Mouse (Mus musculus): Measurements from ENCODE around the gene Siglecf. TPM values are rescaled to one million over a fixed set of nuclear protein-coding genes. Genes with fewer than 3 reads are reported as not detected.

The Siglecf gene
- 0.08 TPM in 1 of 2 replicates, not detected in the other for total RNA-seq (2014; rRNA removed)
- 0.16 and 0.25 TPM in 2 replicates for polyA plus RNA-seq (2015; fragmentation: Nextera tagmentation; extraction: Ambion mirVana)

DNA sequence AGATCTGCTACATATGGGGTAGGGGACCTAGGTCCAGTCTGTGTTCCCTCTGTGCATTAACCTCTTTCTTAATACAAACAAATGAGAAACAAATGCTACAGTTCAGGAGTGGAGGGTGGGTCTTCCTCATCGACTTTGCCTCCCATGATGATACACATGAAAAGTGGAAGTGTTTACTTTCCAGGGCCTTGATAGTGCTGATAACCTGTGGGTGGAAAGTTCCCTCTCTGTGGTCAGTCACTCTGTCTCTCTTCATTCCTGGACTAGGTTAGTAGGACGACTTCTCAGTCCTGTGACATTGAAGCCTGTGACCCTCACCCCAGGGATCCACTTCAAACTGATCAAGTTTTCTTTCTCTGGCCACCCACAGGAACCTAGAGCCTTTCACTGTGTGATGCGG lies at the start of gene Siglecf:
Gene Siglecf (plus strand): TSS at position 188 of the 400 bp plus-strand sequence.
- Histone ChIP-seq H3K9me3 (ENCODE audit: low read length) (no peaks in the 10 kb centered on the region), H3K4me3 (ENCODE audit: low read depth, low read length) (no peak within 1 kb of the TSS), H3K4me1 (ENCODE audit: insufficient read depth) (no peaks in the 10 kb centered on the region), H3K36me3 (ENCODE audit: insufficient read depth) (no peaks in the 10 kb centered on the region), H3K27me3 (ENCODE audit: insufficient read depth, low read length) (no peaks in the 10 kb centered on the region), H3K4me2 (ENCODE audit: low read depth) (no peak within 1 kb of the TSS), H3K9ac (no peak within 1 kb of the TSS), H3K27ac (ENCODE audit: low read depth, low read length) (no peak within 1 kb of the TSS)
- no peak for TF ChIP-seq CTCF (IDR thresholded peaks at IDR 0.05; ENCODE audit: low read depth)
- 66% methylated on average over 3 of the region's 3 CpGs for WGBS
- no peak for ATAC-seq
- no peak for DNase-seq

GRCm38 (mm10) chr7:43305235-43305634 lies 45.9 kb upstream of the Siglecf start:
- Histone ChIP-seq H3K4me3 (ENCODE audit: low read depth, low read length) (no peak overlapping the region), H3K9me3 (ENCODE audit: low read length) (no peaks in the 10 kb centered on the region), H3K4me2 (ENCODE audit: low read depth) (no peak overlapping the region), H3K9ac (no peak overlapping the region), H3K27ac (ENCODE audit: low read depth, low read length) (no peak overlapping the region), H3K4me1 (ENCODE audit: insufficient read depth) (no peaks in the 10 kb centered on the region), H3K36me3 (ENCODE audit: insufficient read depth) (peaks cover 39% of the 10 kb centered on the region), H3K27me3 (ENCODE audit: insufficient read depth, low read length) (no peaks in the 10 kb centered on the region)
- ATAC-seq, result no peak
- 86% methylated on average over 3 of the region's 3 CpGs for WGBS
- no peak for TF ChIP-seq CTCF (IDR thresholded peaks at IDR 0.05; ENCODE audit: low read depth)
- DNase-seq, result no peak

GRCm38 (mm10) chr7:43309069-43309468 lies 42.1 kb upstream of the Siglecf start:
- DNase-seq (no peak), ATAC-seq (no peak)
- Histone ChIP-seq H3K4me3 (ENCODE audit: low read depth, low read length) (no peak overlapping the region), H3K36me3 (ENCODE audit: insufficient read depth) (peaks cover 26% of the 10 kb centered on the region), H3K9ac (no peak overlapping the region), H3K27ac (ENCODE audit: low read depth, low read length) (no peak overlapping the region), H3K9me3 (ENCODE audit: low read length) (no peaks in the 10 kb centered on the region), H3K4me1 (ENCODE audit: insufficient read depth) (peaks cover 12% of the 10 kb centered on the region; the same call in 1 of the 2 replicates), H3K27me3 (ENCODE audit: insufficient read depth, low read length) (no peaks in the 10 kb centered on the region), H3K4me2 (ENCODE audit: low read depth) (no peak overlapping the region)
- WGBS, result 89% methylated on average over 2 of the region's 2 CpGs
- no peak for TF ChIP-seq CTCF (IDR thresholded peaks at IDR 0.05; ENCODE audit: low read depth)

DNA sequence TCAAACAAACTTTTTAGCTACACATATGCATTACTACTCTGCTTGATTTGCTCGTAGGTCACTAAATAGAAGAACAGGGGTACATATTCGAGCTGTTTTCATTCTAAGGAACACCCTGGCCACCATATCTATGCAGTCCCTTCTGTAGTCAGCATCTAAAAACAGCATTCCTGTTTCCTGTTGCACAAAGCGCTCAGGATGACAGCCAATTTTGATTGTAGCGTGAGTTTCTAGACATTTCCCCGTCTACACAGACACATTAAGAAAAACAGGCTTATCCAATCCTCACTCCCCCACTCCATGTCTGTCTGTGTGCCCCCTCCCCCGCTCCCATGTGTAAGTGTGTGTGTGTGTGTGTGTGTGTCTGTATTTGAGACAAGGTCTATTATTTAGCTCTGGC lies 39.5 kb upstream of the Siglecf start:
- no peak for DNase-seq
- no peak for TF ChIP-seq CTCF (IDR thresholded peaks at IDR 0.05; ENCODE audit: low read depth)
- Histone ChIP-seq H3K9ac (no peak overlapping the region), H3K36me3 (ENCODE audit: insufficient read depth) (peaks cover 20% of the 10 kb centered on the region), H3K4me2 (ENCODE audit: low read depth) (peak overlapping the region; percentile 83), H3K4me1 (ENCODE audit: insufficient read depth) (peaks cover 12% of the 10 kb centered on the region; the same call in 1 of the 2 replicates), H3K27ac (ENCODE audit: low read depth, low read length) (no peak overlapping the region), H3K4me3 (ENCODE audit: low read depth, low read length) (no peak overlapping the region), H3K27me3 (ENCODE audit: insufficient read depth, low read length) (no peaks in the 10 kb centered on the region), H3K9me3 (ENCODE audit: low read length) (no peaks in the 10 kb centered on the region)
- 72% methylated on average over 6 of the region's 6 CpGs for WGBS
- ATAC-seq, result no peak

- peaks cover 12% of the 10 kb centered on the region; the same call in 1 of the 2 replicates for H3K4me1 ChIP-seq (ENCODE audit: insufficient read depth)
- 2% methylated on average over 32 of the region's 32 CpGs for WGBS
- H3K4me3 ChIP-seq (ENCODE audit: low read depth, low read length), result peak overlapping the region; percentile 76
- no peaks in the 10 kb centered on the region for H3K27me3 ChIP-seq (ENCODE audit: insufficient read depth, low read length)
- no peaks in the 10 kb centered on the region for H3K9me3 ChIP-seq (ENCODE audit: low read length)
- ATAC-seq (peak; percentile 53), DNase-seq (no peak)
- peak overlapping the region; percentile 74 for H3K9ac ChIP-seq
- H3K27ac ChIP-seq (ENCODE audit: low read depth, low read length), result peak overlapping the region; percentile 85
- peaks cover 16% of the 10 kb centered on the region for H3K36me3 ChIP-seq (ENCODE audit: insufficient read depth)
- TF ChIP-seq CTCF (IDR thresholded peaks at IDR 0.05; ENCODE audit: low read depth), result peak; percentile 56
- H3K4me2 ChIP-seq (ENCODE audit: low read depth), result peak overlapping the region; percentile 83
These were observed 38.6 kb upstream of the Siglecf start for GRCm38 (mm10) chr7:43312386-43313012.

GRCm38 (mm10) chr7:43313013-43313428 lies 38.1 kb upstream of the Siglecf start, which contains the start of gene Zfp715:
TSS of gene Zfp715 (minus strand) at chr7:43313294.
- Histone ChIP-seq H3K4me3 (ENCODE audit: low read depth, low read length) (peak within 1 kb of the TSS; percentile 76), H3K4me1 (ENCODE audit: insufficient read depth) (peaks cover 12% of the 10 kb centered on the region; the same call in 1 of the 2 replicates), H3K4me2 (ENCODE audit: low read depth) (peak within 1 kb of the TSS; percentile 83), H3K27ac (ENCODE audit: low read depth, low read length) (peak within 1 kb of the TSS; percentile 85), H3K9me3 (ENCODE audit: low read length) (no peaks in the 10 kb centered on the region), H3K27me3 (ENCODE audit: insufficient read depth, low read length) (no peaks in the 10 kb centered on the region), H3K9ac (peak within 1 kb of the TSS; percentile 74), H3K36me3 (ENCODE audit: insufficient read depth) (peaks cover 15% of the 10 kb centered on the region)
- ATAC-seq (peak; percentile 95), DNase-seq (peak; percentile 96)
- under 1% methylated on average over 30 of the region's 33 CpGs for WGBS
- TF ChIP-seq CTCF (IDR thresholded peaks at IDR 0.05; ENCODE audit: low read depth), result no peak

GRCm38 (mm10) chr7:43326223-43326780 lies 24.8 kb upstream of the Siglecf start:
- Histone ChIP-seq H3K9me3 (ENCODE audit: low read length) (no peaks in the 10 kb centered on the region), H3K27ac (ENCODE audit: low read depth, low read length) (no peak overlapping the region), H3K4me1 (ENCODE audit: insufficient read depth) (no peaks in the 10 kb centered on the region), H3K4me2 (ENCODE audit: low read depth) (no peak overlapping the region), H3K36me3 (ENCODE audit: insufficient read depth) (no peaks in the 10 kb centered on the region), H3K27me3 (ENCODE audit: insufficient read depth, low read length) (no peaks in the 10 kb centered on the region), H3K4me3 (ENCODE audit: low read depth, low read length) (no peak overlapping the region), H3K9ac (no peak overlapping the region)
- ATAC-seq (peak; percentile 61), DNase-seq (peak; percentile 33)
- TF ChIP-seq CTCF (IDR thresholded peaks at IDR 0.05; ENCODE audit: low read depth), result no peak
- 42% methylated on average over 10 of the region's 10 CpGs for WGBS
